Mouse (Mus musculus) lung, postnatal 0 days (tissue): ENCODE results near the gene Pla2g3. TPM values are rescaled to one million over a fixed set of nuclear protein-coding genes. Genes with fewer than 3 reads are reported as not detected.
A peak's percentile ranks its signal among the peaks of the same experiment; 100 is the strongest.

Experiments used
- ATAC-seq: fragments of 200-750 bp; cut with Nextera tagmentation; 2 replicates; pipeline ENCODE4 v1.8.0; 2017; ENCODE audit warnings: moderate library complexity
- DNase-seq: peaks from one replicate; pipeline ENCODE4 v3.0.0-alpha.2; 2016; ENCODE audit warnings: low spot score
- H3K27ac ChIP-seq: fragments of 300-500 bp; sonication (generic); 2 replicates; pipeline ENCODE4 v1.5.1; 2014; ENCODE audit warnings: antibody characterized with exemption, mild to moderate bottlenecking, low read length, mixed read lengths
- H3K27me3 ChIP-seq: fragments of 300-500 bp; sonication (generic); replicated peaks from 2 replicates; pipeline ENCODE4 v1.6.1; 2014; ENCODE audit warnings: low read length, mixed read lengths; ENCODE audit not compliant: insufficient read depth
- H3K36me3 ChIP-seq: fragments of 300-500 bp; sonication (generic); 2 replicates; pipeline ENCODE4 v1.6.1; 2014; ENCODE audit warnings: low read length, mixed read lengths; ENCODE audit not compliant: insufficient read depth
- H3K4me1 ChIP-seq: fragments of 300-500 bp; sonication (generic); 2 replicates; pipeline ENCODE4 v1.6.1; 2014; ENCODE audit warnings: antibody characterized with exemption, low read depth, low read length, mixed read lengths; ENCODE audit not compliant: insufficient read depth
- H3K4me2 ChIP-seq: fragments of 300-500 bp; sonication (generic); replicated peaks from 2 replicates; pipeline ENCODE4 v1.6.1; 2014; ENCODE audit warnings: low read depth, mild to moderate bottlenecking, low read length, moderate library complexity, mixed read lengths
- H3K4me3 ChIP-seq: fragments of 300-500 bp; sonication (generic); 2 replicates; pipeline ENCODE4 v1.5.1; 2014; ENCODE audit warnings: low read depth, low read length
- H3K9ac ChIP-seq: fragments of 300-500 bp; sonication (generic); replicated peaks from 2 replicates; pipeline ENCODE4 v1.6.1; 2014; ENCODE audit warnings: low read depth, mild to moderate bottlenecking
- H3K9me3 ChIP-seq: fragments of 300-500 bp; sonication (generic); 2 replicates; pipeline ENCODE4 v1.6.1; 2016; ENCODE audit warnings: low read length, mixed read lengths
- CTCF ChIP-seq: IDR thresholded peaks from 2 replicates; pipeline ENCODE4 v1.5.1; 2016; ENCODE audit warnings: antibody characterized with exemption, mild to moderate bottlenecking
- EP300 ChIP-seq: IDR thresholded peaks from 2 replicates; pipeline ENCODE4 v1.6.1; 2016; ENCODE audit warnings: antibody characterized with exemption, mild to moderate bottlenecking, control low read depth
- whole genome bisulfite sequencing: fragments of 180-500 bp; shearing (Covaris S2); extraction: QIAGEN DNeasy Blood & Tissue Kit; methylation state at CpG from one replicate; pipeline ENCODE4 v1.1.7; 2014; 5-methylcytosine and 5-hydroxymethylcytosine counted together
- polyA plus RNA-seq: library from polyadenylated mRNA; unstranded; fragments of >200 nt; fragmentation: Nextera tagmentation; extraction: Ambion mirVana; gene quantifications from 2 replicates; pipeline ENCODE4 v1.2.1, GENCODE M21; 2015

The Pla2g3 gene
- polyA plus RNA-seq, 1 experiment from 2014 or later, result 0.29 TPM

GRCm38 (mm10) chr11:3543001-3543400 is 54.9 kb downstream of the Pla2g3 start:
- no peak overlapping the region for H3K27ac ChIP-seq
- peaks cover 11% of the 10 kb centered on the region for H3K4me1 ChIP-seq
- TF ChIP-seq EP300 (no peak), CTCF (no peak)
- ATAC-seq (no peak), DNase-seq (peak; percentile 35)
- 26% methylated on average over 5 of the region's 5 CpGs for WGBS
- H3K9me3 ChIP-seq, result no peaks in the 10 kb centered on the region
- no peaks in the 10 kb centered on the region for H3K27me3 ChIP-seq
- H3K4me3 ChIP-seq, result no peak overlapping the region
- H3K4me2 ChIP-seq, result no peak overlapping the region
- no peaks in the 10 kb centered on the region for H3K36me3 ChIP-seq
- no peak overlapping the region for H3K9ac ChIP-seq

- H3K4me2 ChIP-seq, result no peak overlapping the region
- H3K4me3 ChIP-seq, result no peak overlapping the region
- H3K36me3 ChIP-seq, result no peaks in the 10 kb centered on the region
- ATAC-seq, result no peak
- H3K9ac ChIP-seq, result no peak overlapping the region
- no peaks in the 10 kb centered on the region for H3K27me3 ChIP-seq
- H3K27ac ChIP-seq, result no peak overlapping the region
- WGBS, result 99% methylated on average over 5 of the region's 5 CpGs
- TF ChIP-seq EP300 (no peak), CTCF (peak; percentile 34)
- no peak for DNase-seq
- no peaks in the 10 kb centered on the region for H3K9me3 ChIP-seq
- peaks cover 6% of the 10 kb centered on the region; the same call in 1 of the 2 replicates for H3K4me1 ChIP-seq
Observed at GRCm38 (mm10) chr11:3544409-3544808, 56.3 kb downstream of the Pla2g3 start.

GRCm38 (mm10) chr11:3545531-3546241 is 57.6 kb downstream of the Pla2g3 start:
- H3K36me3 ChIP-seq, result no peaks in the 10 kb centered on the region
- TF ChIP-seq EP300 (no peak), CTCF (no peak)
- no peak overlapping the region for H3K9ac ChIP-seq
- H3K27ac ChIP-seq, result no peak overlapping the region; the same call in 1 of the 2 replicates
- WGBS, result 16% methylated on average over 9 of the region's 9 CpGs
- H3K4me1 ChIP-seq, result peaks cover 6% of the 10 kb centered on the region; the same call in 1 of the 2 replicates
- H3K4me3 ChIP-seq, result no peak overlapping the region
- no peak overlapping the region for H3K4me2 ChIP-seq
- H3K27me3 ChIP-seq, result no peaks in the 10 kb centered on the region
- peak; percentile 32 for DNase-seq
- no peaks in the 10 kb centered on the region for H3K9me3 ChIP-seq
- ATAC-seq, result peak; percentile 30; the same call in 1 of the 2 replicates

- Histone ChIP-seq H3K9ac (no peak overlapping the region), H3K27me3 (no peaks in the 10 kb centered on the region), H3K9me3 (no peaks in the 10 kb centered on the region), H3K27ac (no peak overlapping the region), H3K4me1 (peaks cover 6% of the 10 kb centered on the region; the same call in 1 of the 2 replicates), H3K4me2 (no peak overlapping the region), H3K36me3 (no peaks in the 10 kb centered on the region), H3K4me3 (no peak overlapping the region)
- WGBS, result 22% methylated on average over 1 of the region's 1 CpGs
- TF ChIP-seq CTCF, result no peak
- DNase-seq, result no peak
- no peak for ATAC-seq
Observed at GRCm38 (mm10) chr11:3546242-3546562, 58.1 kb downstream of the Pla2g3 start.

- no peaks in the 10 kb centered on the region for H3K27me3 ChIP-seq
- H3K4me3 ChIP-seq, result no peak overlapping the region
- H3K27ac ChIP-seq, result no peak overlapping the region
Observed at GRCm38 (mm10) chr11:3547047-3547446, 59.0 kb downstream of the Pla2g3 start.

GRCm38 (mm10) chr11:3547969-3548368 is 59.9 kb downstream of the Pla2g3 start:
- H3K9me3 ChIP-seq, result no peaks in the 10 kb centered on the region
- no peak for ATAC-seq
- peaks cover 6% of the 10 kb centered on the region; the same call in 1 of the 2 replicates for H3K4me1 ChIP-seq
- no peak overlapping the region for H3K4me3 ChIP-seq
- no peak overlapping the region for H3K9ac ChIP-seq
- no peaks in the 10 kb centered on the region for H3K36me3 ChIP-seq
- 53% methylated on average over 6 of the region's 6 CpGs for WGBS
- no peaks in the 10 kb centered on the region for H3K27me3 ChIP-seq
- DNase-seq, result peak; percentile 44
- no peak overlapping the region for H3K4me2 ChIP-seq
- no peak overlapping the region for H3K27ac ChIP-seq
- no peak for TF ChIP-seq EP300
- no peak for TF ChIP-seq CTCF

More at GRCm38 (mm10) chr11:3547047-3547446, 59.0 kb downstream of the Pla2g3 start:
- no peak for TF ChIP-seq CTCF
- no peak for TF ChIP-seq EP300
- 83% methylated on average over 2 of the region's 2 CpGs for WGBS
- Histone ChIP-seq H3K36me3 (no peaks in the 10 kb centered on the region), H3K9me3 (no peaks in the 10 kb centered on the region), H3K4me1 (peaks cover 6% of the 10 kb centered on the region; the same call in 1 of the 2 replicates), H3K4me2 (no peak overlapping the region), H3K9ac (no peak overlapping the region; the same call in 1 of the 2 replicates)
- no peak for ATAC-seq
- DNase-seq, result no peak
